In the genomic region with DNA sequence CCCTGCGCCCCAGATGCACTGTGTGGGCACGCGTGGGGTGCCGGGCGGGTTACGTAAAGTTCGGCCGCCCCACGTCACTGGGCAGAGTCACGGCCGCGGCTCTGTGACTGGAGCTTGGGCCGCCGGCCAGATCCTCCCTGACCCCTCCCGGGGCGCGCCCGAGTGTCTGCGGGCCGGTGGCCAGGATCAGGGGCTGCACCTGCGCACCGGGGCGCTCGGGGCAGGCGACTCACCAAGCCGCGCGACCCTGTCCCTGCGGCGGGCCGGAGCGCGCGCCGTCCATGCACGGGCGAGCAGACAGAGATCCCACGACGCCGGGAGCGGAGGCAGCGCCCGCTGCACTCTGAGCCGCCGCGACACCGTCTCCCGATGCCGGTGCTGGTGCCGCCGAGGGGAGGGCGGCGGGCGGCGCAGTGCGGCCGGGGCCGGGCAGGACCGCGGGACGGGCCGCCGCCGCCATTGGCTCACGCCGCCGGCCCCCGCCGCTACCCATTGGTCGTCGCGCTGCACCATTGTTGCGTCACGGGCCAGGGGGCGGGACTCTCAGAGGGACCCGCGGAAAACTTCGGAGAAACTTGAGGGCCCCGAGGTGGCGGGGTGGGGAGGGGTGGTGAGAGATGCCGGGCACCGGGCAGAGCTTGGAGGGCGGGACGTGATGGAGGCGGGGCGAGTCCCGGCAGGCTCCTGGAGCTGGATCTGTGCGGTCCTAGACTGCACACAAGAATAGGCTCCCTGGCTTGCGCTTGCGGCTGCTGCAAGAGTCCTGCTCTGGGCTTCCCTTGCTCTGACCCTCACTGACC, we compare ENCODE assay signal across 8 mouse cellular contexts. TPM values are rescaled to one million over a fixed set of nuclear protein-coding genes. Genes with fewer than 3 reads are reported as not detected.
DNase-seq lines count a peak whose midpoint lies in the region; ATAC-seq and TF ChIP-seq lines count a peak whose summit lies in the region.

A gene (minus strand): TSS at position 434 of the 800 bp plus-strand sequence.

- TF ChIP-seq CTCF in Patski (IDR thresholded peaks at IDR 0.05), result no peak

- POLR2A ChIA-PET in Patski (lab: Charles Lee), result interaction anchor here (0.9 to 1.2 kb wide), 2 partner anchors 12 to 31 kb away, joined by 3 to 4 read pairs; no protein-coding TSS in a partner anchor

- H3K27me3 ChIP-seq in Patski, result no peaks in the 10 kb centered on the region
- peaks cover 11% of the 10 kb centered on the region; the same call in 1 of the 2 replicates for H3K27me3 ChIP-seq in hindbrain, embryonic 13.5 days

- WGBS in hindbrain, embryonic 13.5 days, result under 1% methylated on average over 65 of the region's 90 CpGs

- no peaks in the 10 kb centered on the region for H3K9me3 ChIP-seq in hindbrain, embryonic 13.5 days

- peak within 1 kb of the TSS; percentile 85 for H3K4me3 ChIP-seq in hindbrain, embryonic 13.5 days

- CTCF ChIA-PET in Patski (lab: Charles Lee), result interaction anchor here (1.1 to 1.7 kb wide), 4 partner anchors 13 to 44 kb away, joined by 3 to 8 read pairs (median 4); no protein-coding TSS in a partner anchor

- H3K27ac ChIP-seq in hindbrain, embryonic 13.5 days, result peak within 1 kb of the TSS; percentile 69; the same call in 1 of the 2 replicates

- in situ Hi-C loops in Patski (cut with MboI; ENCODE audit: low pct_unique_long_range_greater_than_20kb), result no loop called here

- peak; percentile 89 for ATAC-seq in Patski
- ATAC-seq in hindbrain, embryonic 13.5 days (ENCODE audit: low FRiP score), result peak; percentile 96

- H3K36me3 ChIP-seq in hindbrain, embryonic 13.5 days, result peaks cover 36% of the 10 kb centered on the region

- H3K9ac ChIP-seq in hindbrain, embryonic 13.5 days, result peak within 1 kb of the TSS; percentile 87

- H3K4me2 ChIP-seq in hindbrain, embryonic 13.5 days, result peak within 1 kb of the TSS; percentile 97

- peak; percentile 72 for DNase-seq in Patski (ENCODE audit: low read depth, low spot score)
- DNase-seq in cerebellum, postnatal 14 days, result peak; percentile 92 to 95
- DNase-seq in frontal cortex, postnatal 14 days (ENCODE audit: low spot score in 2 of 2), result peak; percentile 82 to 87
- peak; percentile 89 to 92 for DNase-seq in layer of hippocampus, postnatal 25 days (ENCODE audit: extremely low spot score in 1 of 2, low spot score in 1 of 2)
- peak; percentile 99 for DNase-seq in lung, postnatal 25 days (ENCODE audit: low spot score)
- peak; percentile 95 for DNase-seq in retina, embryonic 14.5 days (ENCODE audit: low spot score)
- peak; percentile 94 to 97 for DNase-seq in urinary bladder, adult 18-20 months (ENCODE audit: low spot score in 2 of 2)

- H3K4me1 ChIP-seq in hindbrain, embryonic 13.5 days (replicated peaks), result peaks cover 18% of the 10 kb centered on the region

RNA-seq across cellular contexts. Expression of the gene that starts here (rescaled TPM):
- 9.9 TPM for polyA plus RNA-seq in Patski (2021)
- 6.8 and 7.5 TPM in 2 replicates for polyA plus RNA-seq in hindbrain, embryonic 13.5 days (2015; fragmentation: Nextera tagmentation; extraction: Ambion mirVana)
- 10 to 100 TPM; 11.2 to 12.1 TPM for total RNA-seq in layer of hippocampus, postnatal 25 days (2021)

Comparison
In these comparisons a context has a peak if more than half of its experiments do, and no peak if none do; other contexts are left out.
1. Peak in every context shown above with its lines: DNase-seq, ATAC-seq, H3K4me3 ChIP-seq and H3K27ac ChIP-seq.